Comparison of ENCODE assay signal across 8 mouse cellular contexts in genomic region chr5:114594741-114595241, GRCm38 (mm10). TPM values are rescaled to one million over a fixed set of nuclear protein-coding genes. Genes with fewer than 3 reads are reported as not detected.
DNase-seq lines count a peak whose midpoint lies in the region; ATAC-seq and TF ChIP-seq lines count a peak whose summit lies in the region.

No protein-coding gene starts in this region.

- 12% methylated on average over 15 of the region's 15 CpGs for WGBS in liver, embryonic 12.5 days (ENCODE audit: insufficient replicate concordance)

- peak overlapping the region; percentile 28 for H3K4me2 ChIP-seq in liver, embryonic 12.5 days

- H3K9me3 ChIP-seq in liver, embryonic 12.5 days (replicated peaks) = no peaks in the 10 kb centered on the region

- no peaks in the 10 kb centered on the region for H3K36me3 ChIP-seq in testis, adult 2 months (ENCODE audit: control insufficient read depth, insufficient read depth, low read length)
- no peaks in the 10 kb centered on the region for H3K36me3 ChIP-seq in liver, embryonic 12.5 days

- ATAC-seq in liver, embryonic 12.5 days = peak; percentile 2; the same call in 1 of the 2 replicates
- no peak for ATAC-seq in frontal cortex, adult (ENCODE audit: low TSS enrichment)

- no peaks in the 10 kb centered on the region for H3K27me3 ChIP-seq in testis, adult 2 months (ENCODE audit: control insufficient read depth, insufficient read depth, low read length)
- H3K27me3 ChIP-seq in liver, embryonic 12.5 days (replicated peaks) = peaks cover 23% of the 10 kb centered on the region

- no peak overlapping the region for H3K4me3 ChIP-seq in testis, adult 2 months (ENCODE audit: control insufficient read depth, low read depth, low read length)
- H3K4me3 ChIP-seq in liver, embryonic 12.5 days = no peak overlapping the region

- peak overlapping the region; percentile 65 for H3K27ac ChIP-seq in testis, adult 2 months (ENCODE audit: control insufficient read depth, insufficient read depth, low read depth, low read length)
- peak overlapping the region; percentile 78 for H3K27ac ChIP-seq in liver, embryonic 12.5 days

- peaks cover 36% of the 10 kb centered on the region for H3K4me1 ChIP-seq in testis, adult 2 months (ENCODE audit: control insufficient read depth, insufficient read depth, low read length)
- peaks cover 72% of the 10 kb centered on the region for H3K4me1 ChIP-seq in liver, embryonic 12.5 days

- no peak for DNase-seq in testis, postnatal 10 days (ENCODE audit: low spot score)
- DNase-seq in induced T-regulatory cell, adult 2 months (ENCODE audit: low read depth) = peak; percentile 54
- peak; percentile 24 to 35 for DNase-seq in spleen, postnatal 14 days (ENCODE audit: low spot score in 2 of 2)
- no peak for DNase-seq in urinary bladder, postnatal 36 days (ENCODE audit: low spot score in 2 of 2)
- no peak for DNase-seq in right cerebral cortex, postnatal 36 days (ENCODE audit: low spot score in 2 of 2)

- no peak for TF ChIP-seq CTCF in testis, adult 2 months (IDR thresholded peaks at IDR 0.05; ENCODE audit: control insufficient read depth, insufficient read depth, insufficient replicate concordance, low read depth, low read length)

- TF ChIP-seq POLR2A in testis, adult 2 months (IDR thresholded peaks at IDR 0.05; ENCODE audit: control insufficient read depth, low read depth, low read length) = no peak

- H3K9ac ChIP-seq in liver, embryonic 12.5 days = no peak overlapping the region

RNA-seq across cellular contexts. Expression of gene Fam222a, which starts 27.0 kb away (rescaled TPM):
- 22.5 and 23.4 TPM in 2 replicates for polyA plus RNA-seq in testis, adult 2 months (2012; rRNA removed)
- 1.3 and 1.4 TPM in 2 replicates for polyA plus RNA-seq in liver, embryonic 12.5 days (2016; fragmentation: Nextera tagmentation; extraction: Ambion mirVana)

Comparison
In these comparisons a context has a peak if more than half of its experiments do, and no peak if none do; other contexts are left out.
1. DNase-seq: peak in induced T-regulatory cell, adult 2 months (single experiment) and spleen, postnatal 14 days (2 of 2); none in testis, postnatal 10 days (single experiment), urinary bladder, postnatal 36 days (0 of 2) and right cerebral cortex, postnatal 36 days (0 of 2).